Mouse (Mus musculus) limb, embryonic 10.5 days (tissue): ENCODE data around the gene Hmox2. TPM values are rescaled to one million over a fixed set of nuclear protein-coding genes. Genes with fewer than 3 reads are reported as not detected.

ENCODE experiments used
- DNase-seq: peaks from one replicate; pipeline ENCODE4 v3.0.0-alpha.2; 2017; ENCODE audit warnings: low spot score
- H3K27ac ChIP-seq: fragments of 300-500 bp; sonication (generic); 2 replicates; pipeline ENCODE4 v1.5.1; 2016; ENCODE audit warnings: mild to moderate bottlenecking
- H3K27me3 ChIP-seq: fragments of 300-500 bp; sonication (generic); 2 replicates; pipeline ENCODE4 v1.6.1; 2016; ENCODE audit warnings: low read depth, mild to moderate bottlenecking; ENCODE audit not compliant: poor library complexity, severe bottlenecking
- H3K36me3 ChIP-seq: fragments of 300-500 bp; sonication (generic); 2 replicates; pipeline ENCODE4 v1.6.1; 2016; ENCODE audit warnings: mild to moderate bottlenecking, moderate library complexity
- H3K4me1 ChIP-seq: fragments of 300-500 bp; sonication (generic); 2 replicates; pipeline ENCODE4 v1.6.1; 2016
- H3K4me3 ChIP-seq: fragments of 300-500 bp; sonication (generic); 2 replicates; pipeline ENCODE4 v1.5.1; 2016; ENCODE audit warnings: mild to moderate bottlenecking, moderate library complexity
- H3K9me3 ChIP-seq: fragments of 300-500 bp; sonication (generic); replicated peaks from 2 replicates; pipeline ENCODE4 v1.6.1; 2016; ENCODE audit warnings: mild to moderate bottlenecking
- WGBS: fragments of 180-500 bp; shearing (Covaris S2); methylation state at CpG from one replicate; pipeline ENCODE4 v1.1.7; 2016; 5-methylcytosine and 5-hydroxymethylcytosine counted together
- polyA plus RNA-seq: library from polyadenylated mRNA; unstranded; fragments of >200 nt; fragmentation: Nextera tagmentation; extraction: Ambion mirVana; gene quantifications from 2 replicates; pipeline ENCODE4 v1.2.1, GENCODE M21; 2016

Gene Hmox2
- polyA plus RNA-seq, 1 experiment from 2014 or later, result 101 TPM

DNA sequence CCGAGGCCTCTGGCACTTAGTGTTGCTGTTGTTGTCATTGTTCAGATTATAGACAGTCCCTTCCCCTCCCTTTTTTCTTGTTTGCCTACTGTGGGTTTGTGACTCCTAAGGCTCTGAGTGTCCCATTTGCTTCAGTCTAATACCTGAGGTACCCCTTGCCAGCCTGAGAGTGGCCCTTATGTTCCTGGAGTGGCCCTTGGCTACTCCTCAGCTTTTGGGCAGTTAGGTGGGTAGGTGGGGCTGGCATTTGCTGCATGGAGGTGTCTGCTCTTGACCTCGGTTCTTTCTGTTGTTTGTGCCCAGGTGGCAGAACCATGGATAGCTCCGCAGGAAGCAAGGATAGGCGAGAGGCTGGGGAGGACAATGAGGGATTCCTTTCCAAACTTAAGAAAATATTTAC, 20.6 kb upstream of the Hmox2 start:
- H3K36me3 ChIP-seq, result peaks cover 99% of the 10 kb centered on the region

DNA sequence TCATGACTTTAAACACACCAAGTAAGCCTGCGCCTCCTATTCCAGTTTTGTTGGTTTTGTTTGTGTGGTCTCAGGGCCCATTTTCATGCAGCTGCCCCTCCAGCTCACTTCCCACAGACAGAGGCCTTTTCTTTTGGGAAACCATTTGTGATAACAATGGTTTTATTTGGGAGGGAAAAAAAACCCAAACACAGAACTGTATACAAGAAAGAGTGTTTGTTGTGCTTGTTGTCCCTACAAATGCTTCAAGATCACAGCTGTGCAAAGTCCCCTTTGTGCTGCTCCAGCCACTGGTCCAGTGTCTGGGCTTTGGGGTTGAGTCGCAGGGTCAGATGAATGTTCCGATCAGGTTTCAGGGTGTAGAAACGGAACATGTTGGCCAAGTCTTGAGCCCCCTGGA, 15.0 kb upstream of the Hmox2 start:
- H3K9me3 ChIP-seq, result no peaks in the 10 kb centered on the region
- no peak overlapping the region for H3K4me3 ChIP-seq
- H3K36me3 ChIP-seq, result peaks cover 100% of the 10 kb centered on the region
- 96% methylated on average over 4 of the region's 4 CpGs for WGBS
- no peak overlapping the region for H3K27ac ChIP-seq
- 0 out of 2 replicates have a peak, but pooled peaks cover 2% of the 10 kb centered on the region for H3K4me1 ChIP-seq
- no peak for DNase-seq
- H3K27me3 ChIP-seq, result no peaks in the 10 kb centered on the region

More for the DNA sequence above, 20.6 kb upstream of the Hmox2 start:
- H3K4me3 ChIP-seq, result no peak overlapping the region
- H3K27me3 ChIP-seq, result no peaks in the 10 kb centered on the region
- WGBS, result 66% methylated on average over 4 of the region's 4 CpGs
- H3K27ac ChIP-seq, result no peak overlapping the region
- H3K4me1 ChIP-seq, result no peaks in the 10 kb centered on the region
- no peaks in the 10 kb centered on the region for H3K9me3 ChIP-seq
- DNase-seq, result no peak

DNA sequence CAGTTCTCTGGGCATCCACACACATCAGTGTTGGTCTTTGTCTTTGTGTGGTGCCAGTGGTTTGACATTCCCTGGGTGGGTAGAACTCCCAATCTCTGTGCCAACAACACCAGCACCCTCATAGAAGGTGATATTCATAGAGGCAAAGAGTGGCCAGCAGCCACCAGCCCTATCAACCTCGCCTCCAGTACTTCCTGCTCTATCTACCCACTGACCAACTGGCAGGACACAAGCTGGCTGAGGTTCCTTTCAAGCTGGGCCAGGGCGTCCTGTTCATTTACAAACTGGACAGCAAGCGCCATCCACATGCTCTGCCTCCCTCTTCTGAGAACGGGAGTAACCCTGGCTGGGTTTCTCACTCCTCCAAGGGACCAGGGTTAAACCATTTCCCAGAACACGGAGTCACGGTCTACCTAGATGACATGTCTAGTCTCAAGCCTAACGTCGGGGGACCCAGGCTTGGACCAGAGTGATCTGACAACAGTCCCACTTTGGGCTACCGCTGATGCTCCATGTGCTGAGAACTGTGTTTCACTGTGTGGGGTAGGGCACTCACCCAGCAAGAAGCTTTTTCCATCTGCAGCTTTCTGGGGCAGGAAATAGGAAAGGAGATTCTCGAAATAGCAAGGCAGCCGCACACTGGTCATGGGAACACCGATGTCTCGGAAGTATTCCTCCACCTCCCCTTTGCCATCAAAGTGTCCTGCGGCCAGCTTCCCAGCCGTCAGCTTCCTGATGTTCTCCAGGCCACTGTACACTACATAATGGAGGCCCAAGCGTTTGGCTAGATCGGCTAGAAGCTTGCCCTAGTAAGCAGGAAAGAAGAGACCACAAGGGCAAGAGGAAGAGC, 12.1 kb upstream of the Hmox2 start:
- WGBS, result 93% methylated on average over 17 of the region's 17 CpGs
- no peak overlapping the region for H3K27ac ChIP-seq
- peaks cover 9% of the 10 kb centered on the region; the same call in 1 of the 2 replicates for H3K4me1 ChIP-seq
- DNase-seq, result no peak
- H3K36me3 ChIP-seq, result peaks cover 79% of the 10 kb centered on the region
- H3K27me3 ChIP-seq, result no peaks in the 10 kb centered on the region
- H3K4me3 ChIP-seq, result no peak overlapping the region
- H3K9me3 ChIP-seq, result no peaks in the 10 kb centered on the region

DNA sequence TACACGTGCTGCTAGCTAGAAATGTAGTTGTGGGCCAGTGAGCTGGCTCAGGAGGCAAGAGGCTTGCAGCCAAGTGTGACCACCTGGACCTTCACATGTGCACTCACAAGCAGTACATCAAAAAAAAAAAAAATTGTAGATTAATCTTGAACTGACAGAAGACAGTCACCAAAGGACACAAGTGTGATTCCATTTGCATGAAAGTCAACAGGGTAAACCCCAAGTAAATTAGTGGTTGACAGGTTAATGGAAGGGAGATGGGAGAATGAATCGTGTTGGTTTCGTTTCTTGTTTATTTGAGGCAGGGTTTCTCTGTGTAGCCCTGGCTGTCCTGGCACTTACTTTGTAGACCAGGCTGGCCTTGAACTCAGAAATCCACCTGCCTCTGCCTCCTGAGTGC, 8.3 kb upstream of the Hmox2 start:
- H3K9me3 ChIP-seq, result no peaks in the 10 kb centered on the region
- no peaks in the 10 kb centered on the region for H3K27me3 ChIP-seq
- H3K4me3 ChIP-seq, result peak overlapping the region; percentile 69
- no peak for DNase-seq
- H3K27ac ChIP-seq, result peak overlapping the region; percentile 93
- 66% methylated on average over 3 of the region's 3 CpGs for WGBS
- H3K36me3 ChIP-seq, result peaks cover 42% of the 10 kb centered on the region
- H3K4me1 ChIP-seq, result peaks cover 14% of the 10 kb centered on the region; the same call in 1 of the 2 replicates

DNA sequence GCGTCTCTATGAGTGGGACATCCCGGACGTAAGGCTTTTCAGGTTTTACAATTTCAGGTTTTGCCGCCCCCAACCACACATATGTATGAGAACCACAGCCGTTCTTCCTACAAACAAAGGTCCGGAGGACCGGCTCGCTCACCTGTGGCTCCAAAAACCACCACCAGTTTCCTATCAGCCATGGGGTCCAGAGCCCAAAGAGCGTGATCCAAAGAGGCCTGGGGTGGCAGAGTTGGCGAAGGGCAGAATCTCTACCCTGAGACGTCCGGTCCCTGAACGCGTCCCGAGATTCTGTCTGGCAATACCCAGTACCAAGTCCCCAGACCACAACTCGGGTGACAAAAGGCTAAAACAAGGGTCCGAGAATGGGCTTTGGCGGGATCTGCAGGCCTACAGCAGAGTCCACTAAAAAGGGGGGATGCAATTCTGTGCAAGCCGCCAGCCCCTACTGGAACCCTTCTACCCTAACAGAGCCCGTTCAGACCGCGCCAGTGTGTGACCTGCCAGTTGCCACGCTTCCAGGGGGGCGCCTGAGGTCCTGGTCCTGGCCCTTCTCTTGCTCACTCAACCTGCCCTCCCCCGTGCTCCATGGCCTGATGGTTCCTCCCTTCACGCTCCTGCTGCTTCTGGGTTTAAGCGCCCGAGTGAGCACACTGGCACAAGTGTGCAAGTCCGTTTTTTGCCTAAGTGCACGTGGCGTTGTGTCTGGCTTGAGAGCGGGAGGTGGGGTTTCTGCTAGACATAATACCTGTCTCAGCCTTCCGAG, 7.2 kb upstream of the Hmox2 start, which contains the start of gene Nmral1:
TSS of gene Nmral1 (minus strand) at position 604 of the 766 bp plus-strand sequence.
- 13% methylated on average over 33 of the region's 33 CpGs for WGBS

DNA sequence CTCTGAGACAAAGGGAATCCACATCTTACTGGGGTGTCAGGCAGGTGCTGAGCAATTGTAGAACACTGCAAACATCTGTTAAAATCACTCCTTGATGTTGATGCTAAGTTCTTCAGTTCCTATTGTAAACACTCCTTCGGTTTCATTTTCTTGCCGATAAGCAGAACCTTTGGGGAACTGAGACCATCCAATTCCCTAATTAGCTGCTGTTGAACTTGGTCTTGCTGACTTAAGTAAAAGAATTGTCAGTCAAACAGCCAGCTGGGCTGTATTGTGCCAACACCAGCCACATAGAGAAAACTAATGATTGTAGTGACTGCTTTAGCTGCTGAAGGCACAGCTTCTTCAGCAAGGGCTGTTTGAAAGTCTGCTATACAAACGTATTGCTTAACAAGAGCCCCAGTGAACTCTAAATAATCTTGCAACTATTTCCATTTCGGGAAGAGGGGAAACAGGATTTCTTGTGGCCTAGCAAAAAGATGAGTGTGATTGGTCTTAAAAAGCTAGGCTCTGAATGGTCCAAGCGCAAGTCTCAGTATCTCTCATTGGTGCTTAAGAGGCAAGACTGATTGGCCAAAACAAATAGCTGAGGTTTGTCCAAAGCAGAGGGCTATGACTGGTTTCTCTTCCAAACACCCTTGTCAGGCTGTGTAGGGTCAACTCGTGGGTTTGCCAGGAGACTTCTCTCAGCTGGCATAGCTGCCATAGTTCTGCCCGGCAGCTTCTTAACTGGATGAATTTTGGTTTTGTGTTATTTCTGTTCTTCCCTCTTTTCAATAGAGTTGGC, 3.8 kb upstream of the Hmox2 start:
- H3K27ac ChIP-seq, result no peak overlapping the region
- DNase-seq, result no peak
- no peak overlapping the region for H3K4me3 ChIP-seq
- H3K27me3 ChIP-seq, result no peaks in the 10 kb centered on the region
- peaks cover 22% of the 10 kb centered on the region for H3K4me1 ChIP-seq
- WGBS, result 84% methylated on average over 7 of the region's 7 CpGs
- H3K36me3 ChIP-seq, result no peaks in the 10 kb centered on the region
- H3K9me3 ChIP-seq, result no peaks in the 10 kb centered on the region

More for the DNA sequence above, 7.2 kb upstream of the Hmox2 start, which contains the start of gene Nmral1:
- Histone ChIP-seq H3K4me1 (peaks cover 14% of the 10 kb centered on the region; the same call in 1 of the 2 replicates), H3K9me3 (no peaks in the 10 kb centered on the region), H3K36me3 (peaks cover 31% of the 10 kb centered on the region), H3K4me3 (peak within 1 kb of the TSS; percentile 69), H3K27me3 (no peaks in the 10 kb centered on the region), H3K27ac (peak within 1 kb of the TSS; percentile 93)
- DNase-seq, result peak; percentile 85

DNA sequence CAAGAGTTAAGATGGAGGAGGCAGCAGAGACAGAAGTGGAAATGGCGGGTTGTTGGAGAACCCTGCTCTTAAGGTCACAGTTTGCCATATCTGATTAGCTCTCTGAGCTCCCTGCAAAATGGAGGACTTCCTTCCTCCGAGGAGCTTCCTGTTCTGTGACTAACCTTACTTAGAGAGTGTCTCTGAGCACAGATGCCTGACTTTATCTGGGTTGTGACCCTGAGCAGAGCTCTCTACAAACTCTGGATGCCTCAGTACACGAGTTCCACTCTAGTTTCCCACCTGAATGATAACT, 3.3 kb upstream of the Hmox2 start:
- Histone ChIP-seq H3K27me3 (no peaks in the 10 kb centered on the region), H3K9me3 (no peaks in the 10 kb centered on the region), H3K4me1 (peaks cover 20% of the 10 kb centered on the region), H3K36me3 (no peaks in the 10 kb centered on the region), H3K27ac (no peak overlapping the region), H3K4me3 (no peak overlapping the region)
- WGBS, result 80% methylated on average over 3 of the region's 3 CpGs
- DNase-seq, result no peak

DNA sequence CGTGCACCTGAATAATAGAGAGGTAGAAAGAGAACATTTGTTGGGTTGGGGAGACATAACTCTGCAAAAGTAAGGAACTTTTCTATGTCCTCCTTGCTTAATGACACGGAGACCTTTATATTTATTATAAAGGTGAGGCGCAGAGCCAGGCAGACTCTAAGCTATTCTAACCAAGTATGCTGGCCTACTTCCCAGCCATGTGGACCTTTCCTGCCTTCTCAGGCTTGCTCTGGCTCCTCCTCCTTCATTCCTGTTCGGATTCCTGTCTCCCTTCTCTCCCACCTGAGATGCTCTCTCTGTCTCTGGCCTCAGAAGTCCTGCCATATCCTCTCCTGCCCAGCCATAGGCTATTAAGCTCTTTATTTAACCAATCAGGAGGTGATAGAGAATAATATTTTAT, 895 bp upstream of the Hmox2 start:
- 83% methylated on average over 4 of the region's 4 CpGs for WGBS
- H3K27me3 ChIP-seq, result no peaks in the 10 kb centered on the region
- H3K27ac ChIP-seq, result no peak overlapping the region; the same call in 1 of the 2 replicates
- no peak overlapping the region for H3K4me3 ChIP-seq
- peaks cover 16% of the 10 kb centered on the region for H3K4me1 ChIP-seq
- peaks cover 7% of the 10 kb centered on the region for H3K36me3 ChIP-seq
- no peak for DNase-seq
- no peaks in the 10 kb centered on the region for H3K9me3 ChIP-seq

DNA sequence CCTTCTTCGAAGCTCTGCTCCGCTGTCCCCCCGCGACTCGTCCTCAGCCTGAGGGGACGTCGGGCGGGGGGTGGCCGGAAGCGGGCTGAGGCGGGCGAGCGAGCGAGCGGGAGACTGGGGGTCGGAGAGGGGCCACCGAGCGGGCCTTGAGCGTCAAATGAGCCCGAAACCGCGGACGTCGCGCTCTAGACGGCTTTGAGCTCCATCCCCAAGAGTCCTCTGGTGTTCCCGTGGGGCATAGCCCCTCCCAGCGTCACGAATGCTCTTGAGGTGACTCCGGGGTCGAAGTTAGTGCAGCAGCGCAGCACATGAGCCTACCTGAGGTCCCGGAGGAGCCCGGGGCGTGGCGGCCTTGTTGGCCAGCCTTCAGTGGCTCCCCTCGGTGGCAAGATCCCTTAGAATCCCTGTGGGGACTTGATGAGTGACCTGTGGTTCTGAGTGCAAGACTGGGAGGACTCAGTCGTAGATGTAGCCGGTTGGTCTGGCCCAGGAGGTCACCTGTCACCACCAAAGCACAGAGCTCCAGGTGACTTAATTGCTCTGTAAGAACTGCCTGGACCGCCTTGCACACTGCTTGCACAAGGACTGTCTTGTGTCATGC, 467 bp downstream of the Hmox2 start:
- H3K4me3 ChIP-seq, result peak overlapping the region; percentile 73
- H3K27me3 ChIP-seq, result no peaks in the 10 kb centered on the region
- peak overlapping the region; percentile 91 for H3K27ac ChIP-seq
- no peaks in the 10 kb centered on the region for H3K9me3 ChIP-seq
- peaks cover 11% of the 10 kb centered on the region for H3K36me3 ChIP-seq
- DNase-seq, result no peak
- peaks cover 16% of the 10 kb centered on the region for H3K4me1 ChIP-seq
- 3% methylated on average over 40 of the region's 40 CpGs for WGBS

DNA sequence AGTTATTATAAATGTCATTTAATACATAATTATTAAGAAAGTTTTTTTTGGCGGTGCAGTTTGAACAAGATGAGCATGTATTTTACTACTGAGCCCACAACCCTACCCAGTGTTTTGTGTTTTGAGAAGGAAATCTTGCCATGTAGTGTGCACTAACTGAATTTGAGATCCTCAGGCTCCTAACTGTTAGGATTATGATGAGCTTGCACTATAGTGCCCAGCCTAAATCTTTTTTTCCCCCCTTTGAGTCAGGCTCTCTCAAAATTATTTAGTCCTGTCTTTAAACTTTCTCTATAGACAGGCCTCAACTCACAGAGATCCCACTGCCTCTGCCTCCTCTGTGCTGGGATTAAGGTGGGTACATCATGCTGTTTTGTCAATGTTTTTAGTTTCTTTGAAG, 1.4 kb downstream of the Hmox2 start:
- Histone ChIP-seq H3K27ac (no peak overlapping the region), H3K9me3 (no peaks in the 10 kb centered on the region), H3K4me1 (peaks cover 16% of the 10 kb centered on the region), H3K4me3 (peak overlapping the region; percentile 73; the same call in 1 of the 2 replicates), H3K36me3 (peaks cover 13% of the 10 kb centered on the region), H3K27me3 (no peaks in the 10 kb centered on the region)
- DNase-seq, result no peak
- WGBS, result 89% methylated on average over 1 of the region's 1 CpGs

DNA sequence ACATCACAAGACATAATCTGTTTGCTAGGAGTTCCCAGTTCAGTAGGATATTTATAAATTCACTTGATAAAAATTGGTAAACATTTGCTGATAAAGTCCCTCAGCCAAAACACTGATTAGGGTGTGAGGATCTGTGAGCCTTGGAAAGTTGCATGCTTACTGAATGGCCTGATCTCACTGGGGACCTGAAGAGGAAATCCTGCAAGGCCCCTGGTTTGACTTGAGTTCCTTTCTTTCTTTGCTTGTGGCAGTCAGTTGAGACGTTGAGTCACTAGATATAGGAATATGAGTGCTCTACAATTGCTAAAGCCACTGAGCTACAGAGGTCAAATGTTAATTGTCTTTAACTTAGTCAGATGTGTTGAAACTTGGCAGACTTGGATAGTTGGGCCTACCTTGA, 1.8 kb downstream of the Hmox2 start:
- Histone ChIP-seq H3K9me3 (no peaks in the 10 kb centered on the region), H3K4me3 (no peak overlapping the region), H3K4me1 (peaks cover 16% of the 10 kb centered on the region), H3K27ac (no peak overlapping the region), H3K27me3 (no peaks in the 10 kb centered on the region), H3K36me3 (peaks cover 13% of the 10 kb centered on the region)
- WGBS, result 60% methylated on average over 1 of the region's 1 CpGs
- no peak for DNase-seq

DNA sequence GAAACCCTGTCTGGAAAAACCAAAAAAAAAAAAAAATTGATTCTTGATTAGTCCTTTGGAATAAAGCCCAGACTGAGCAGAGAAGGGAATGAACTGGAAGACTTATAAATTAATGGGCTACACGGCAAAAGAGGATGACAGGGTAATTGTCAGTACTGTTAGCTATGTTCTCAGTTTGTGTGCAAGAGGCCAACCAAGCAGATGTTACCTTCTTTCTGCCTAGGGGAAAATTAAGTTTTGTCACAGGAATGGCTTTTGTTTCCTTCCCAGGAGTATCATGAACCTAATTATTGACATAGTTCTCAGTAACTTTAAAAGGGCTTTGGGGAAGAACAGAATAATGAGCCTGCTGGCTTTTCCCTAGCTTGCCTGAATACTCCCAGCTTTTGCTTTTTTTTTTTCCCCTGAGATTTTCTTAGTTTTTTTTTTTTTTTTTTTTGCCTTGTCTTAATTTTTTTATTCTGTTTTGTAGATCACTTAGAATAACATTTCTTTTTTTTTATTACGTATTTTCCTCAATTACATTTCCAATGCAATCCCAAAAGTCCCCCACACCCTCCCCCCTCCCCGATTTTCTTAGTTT, 4.7 kb downstream of the Hmox2 start:
- no peak for DNase-seq
- WGBS, result 84% methylated on average over 3 of the region's 3 CpGs
- H3K4me3 ChIP-seq, result no peak overlapping the region
- H3K36me3 ChIP-seq, result peaks cover 24% of the 10 kb centered on the region
- no peaks in the 10 kb centered on the region for H3K9me3 ChIP-seq
- H3K27ac ChIP-seq, result no peak overlapping the region
- H3K27me3 ChIP-seq, result no peaks in the 10 kb centered on the region
- peaks cover 15% of the 10 kb centered on the region for H3K4me1 ChIP-seq
